Mouse (Mus musculus) adrenal gland, adult 8-10 months (tissue): ENCODE data around the gene Aig1. TPM values are rescaled to one million over a fixed set of nuclear protein-coding genes. Genes with fewer than 3 reads are reported as not detected.

Experiments
- DNase-seq: peaks from one replicate; pipeline ENCODE4 v3.0.0; 2022
- total RNA-seq, 4 experiments: library from RNA; stranded (reverse); gene quantifications; 2 replicates each; pipeline ENCODE4 v1.2.4; 2022

The Aig1 gene
- total RNA-seq, 4 experiments from 2014 or later: 24.8 to 38.4 (median 30.6) TPM

DNA sequence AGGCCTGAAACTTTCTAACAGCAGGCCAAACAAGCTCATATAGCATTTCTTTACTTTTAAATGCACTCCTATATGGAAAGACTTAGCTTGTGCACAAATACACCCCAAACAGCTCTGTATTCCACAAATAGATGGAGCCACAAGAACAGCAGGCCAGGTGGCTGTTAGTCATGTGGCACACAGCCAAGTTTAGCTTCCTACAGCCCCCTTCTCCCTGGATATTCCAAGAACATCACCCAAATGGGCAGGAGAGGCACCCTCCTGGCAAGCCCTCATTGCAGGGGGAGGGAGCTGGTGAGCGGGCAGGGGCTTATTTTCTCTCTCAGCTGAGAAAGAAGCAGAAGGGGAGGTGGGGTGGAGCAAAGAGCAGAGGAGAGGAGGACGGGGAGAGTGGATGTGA is 267.9 kb downstream of the Aig1 start:
- no peak for DNase-seq

DNA sequence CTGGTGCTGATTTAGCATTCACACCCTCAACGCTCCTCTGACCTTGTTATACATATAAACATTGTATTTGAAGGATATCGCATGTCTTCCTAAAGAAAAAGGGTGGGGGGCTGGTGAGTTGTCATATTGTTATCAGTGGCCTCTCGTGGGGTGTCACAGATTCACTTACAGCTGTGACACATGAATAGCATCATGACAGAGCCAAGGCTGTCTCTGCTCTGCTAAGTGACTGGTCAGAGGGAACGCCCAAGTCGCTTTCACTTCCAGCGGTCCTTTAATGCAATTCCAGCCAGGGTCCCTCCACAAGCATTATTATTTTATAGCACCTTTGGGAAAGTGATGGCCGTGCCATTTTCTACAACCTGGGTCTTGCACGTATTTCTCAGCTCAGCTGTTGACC is 271.3 kb downstream of the Aig1 start:
- DNase-seq: no peak

Other genes with a start within 250 kb of the Aig1 start
- 10 to 100 TPM; 27.5 to 43.1 (median 38.7) TPM for gene Hivep2, start 97.1 kb upstream of the Aig1 start, total RNA-seq